Mouse (Mus musculus) lung, embryonic 15.5 days (tissue): Measurements from ENCODE around the gene Txn1. TPM values are rescaled to one million over a fixed set of nuclear protein-coding genes. Genes with fewer than 3 reads are reported as not detected.

ENCODE experiments used
- ATAC-seq: fragments of 200-750 bp; cut with Nextera tagmentation; 2 replicates; pipeline ENCODE4 v1.8.0; 2017; ENCODE audit warnings: moderate number of reproducible peaks, borderline replicate concordance; ENCODE audit not compliant: low FRiP score, low TSS enrichment; ENCODE audit errors: extremely low read depth
- H3K27ac ChIP-seq: fragments of 300-500 bp; sonication (generic); 2 replicates; pipeline ENCODE4 v1.5.1; 2015; ENCODE audit warnings: moderate library complexity, mild to moderate bottlenecking, inconsistent platforms
- H3K27me3 ChIP-seq: fragments of 300-500 bp; sonication (generic); 2 replicates; pipeline ENCODE4 v1.6.1; 2015; ENCODE audit warnings: inconsistent platforms
- H3K36me3 ChIP-seq: fragments of 300-500 bp; sonication (generic); 2 replicates; pipeline ENCODE4 v1.6.1; 2015; ENCODE audit warnings: inconsistent platforms
- H3K4me1 ChIP-seq: fragments of 300-500 bp; sonication (generic); 2 replicates; pipeline ENCODE4 v1.6.1; 2015; ENCODE audit warnings: inconsistent platforms
- H3K4me2 ChIP-seq: fragments of 300-500 bp; sonication (generic); 2 replicates; pipeline ENCODE4 v1.6.1; 2015; ENCODE audit warnings: inconsistent platforms, mild to moderate bottlenecking, moderate library complexity
- H3K4me3 ChIP-seq: fragments of 300-500 bp; sonication (generic); 2 replicates; pipeline ENCODE4 v1.5.1; 2015; ENCODE audit warnings: mild to moderate bottlenecking, inconsistent platforms
- H3K9ac ChIP-seq: fragments of 300-500 bp; sonication (generic); 2 replicates; pipeline ENCODE4 v1.6.1; 2015; ENCODE audit warnings: inconsistent platforms
- H3K9me3 ChIP-seq: fragments of 300-500 bp; sonication (generic); 2 replicates; pipeline ENCODE4 v1.6.1; 2016; ENCODE audit warnings: inconsistent platforms
- WGBS: fragments of 180-500 bp; shearing (Covaris S2); methylation state at CpG from one replicate; pipeline ENCODE4 v1.1.7; 2015; 5-methylcytosine and 5-hydroxymethylcytosine counted together
- polyA plus RNA-seq: library from polyadenylated mRNA; unstranded; fragments of >200 nt; fragmentation: Nextera tagmentation; extraction: Ambion mirVana; gene quantifications from 2 replicates; pipeline ENCODE4 v1.2.1, GENCODE M21; 2015

The Txn1 gene
- polyA plus RNA-seq, 1 experiment from 2014 or later, result 445 TPM

DNA sequence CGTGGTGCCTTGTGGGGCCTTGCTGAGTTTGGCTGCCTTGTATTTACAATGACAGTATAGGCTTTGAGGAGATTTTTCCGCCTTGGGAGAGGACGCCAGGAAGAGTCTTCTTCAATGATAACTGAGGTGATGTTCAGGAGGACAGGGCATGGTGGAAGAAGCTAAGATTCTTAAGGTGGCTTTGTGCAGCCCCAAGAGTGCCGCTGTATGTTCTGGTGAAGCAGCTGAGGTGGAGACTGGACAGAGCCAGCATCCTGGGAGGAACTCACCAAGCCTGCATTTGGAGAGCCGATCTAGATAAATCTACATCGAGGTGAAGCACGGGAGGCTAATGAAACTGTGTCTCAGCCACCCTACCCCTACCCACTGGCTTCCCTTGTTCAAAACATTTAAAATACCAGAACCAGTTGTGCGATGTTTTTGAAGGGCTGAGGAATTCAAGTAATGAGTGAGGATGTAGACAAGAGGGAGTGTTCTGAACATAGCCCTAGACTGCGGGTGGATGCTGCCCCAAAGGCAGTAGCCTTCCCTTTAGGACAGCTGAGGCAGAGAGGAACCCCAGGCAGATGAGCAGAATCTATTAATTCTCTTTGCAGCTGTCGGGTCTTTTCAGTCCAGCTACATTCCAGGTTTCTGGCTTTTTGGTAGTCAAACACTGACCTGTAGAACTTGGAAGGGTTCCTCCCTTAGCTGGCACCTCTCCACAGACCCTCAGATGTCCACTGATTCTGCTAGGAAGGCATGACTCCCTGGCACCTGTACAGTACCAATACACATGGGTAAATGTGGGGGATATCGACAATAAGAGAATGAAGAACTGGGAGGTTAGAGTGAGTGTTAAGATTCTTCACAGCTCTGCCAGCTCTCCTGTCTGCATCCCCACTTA, 1.2 kb upstream of the Txn1 start:
- H3K4me2 ChIP-seq, result peak overlapping the region; percentile 67
- peak overlapping the region; percentile 97 for H3K27ac ChIP-seq
- H3K9me3 ChIP-seq, result no peaks in the 10 kb centered on the region
- no peak for ATAC-seq
- 35% methylated on average over 11 of the region's 11 CpGs for WGBS
- H3K9ac ChIP-seq, result peak overlapping the region; percentile 52
- H3K27me3 ChIP-seq, result no peaks in the 10 kb centered on the region
- H3K4me1 ChIP-seq, result peaks cover 30% of the 10 kb centered on the region
- peaks cover under 1% of the 10 kb centered on the region; the same call in 1 of the 2 replicates for H3K36me3 ChIP-seq
- peak overlapping the region; percentile 75 for H3K4me3 ChIP-seq

- H3K9me3 ChIP-seq, result no peaks in the 10 kb centered on the region
- peak overlapping the region; percentile 75 for H3K4me3 ChIP-seq
- H3K9ac ChIP-seq, result peak overlapping the region; percentile 82
- H3K36me3 ChIP-seq, result peaks cover 19% of the 10 kb centered on the region
- peak; percentile 9; the same call in 1 of the 2 replicates for ATAC-seq
- peak overlapping the region; percentile 97 for H3K27ac ChIP-seq
- no peaks in the 10 kb centered on the region for H3K27me3 ChIP-seq
- WGBS, result under 1% methylated on average over 25 of the region's 25 CpGs
- peaks cover 30% of the 10 kb centered on the region for H3K4me1 ChIP-seq
- H3K4me2 ChIP-seq, result peak overlapping the region; percentile 59
Observed at GRCm38 (mm10) chr4:57955544-57955958, 660 bp downstream of the Txn1 start.

GRCm38 (mm10) chr4:57954991-57955390, 1.2 kb downstream of the Txn1 start:
- H3K4me1 ChIP-seq, result peaks cover 30% of the 10 kb centered on the region
- H3K36me3 ChIP-seq, result peaks cover 25% of the 10 kb centered on the region
- 62% methylated on average over 8 of the region's 8 CpGs for WGBS
- H3K4me3 ChIP-seq, result peak overlapping the region; percentile 75
- no peak for ATAC-seq
- H3K4me2 ChIP-seq, result peak overlapping the region; percentile 59
- no peaks in the 10 kb centered on the region for H3K27me3 ChIP-seq
- H3K9ac ChIP-seq, result peak overlapping the region; percentile 82; the same call in 1 of the 2 replicates
- no peaks in the 10 kb centered on the region for H3K9me3 ChIP-seq
- H3K27ac ChIP-seq, result peak overlapping the region; percentile 97

GRCm38 (mm10) chr4:57954580-57954979, 1.6 kb downstream of the Txn1 start:
- 0 out of 2 replicates have a peak overlapping the region, but pooled peaks have one; percentile 97 for H3K27ac ChIP-seq
- ATAC-seq, result no peak
- WGBS, result 60% methylated on average over 6 of the region's 6 CpGs

GRCm38 (mm10) chr4:57953796-57954195, 2.4 kb downstream of the Txn1 start:
- peaks cover 37% of the 10 kb centered on the region for H3K36me3 ChIP-seq
- WGBS, result 95% methylated on average over 7 of the region's 7 CpGs
- no peak overlapping the region for H3K4me3 ChIP-seq
- H3K27me3 ChIP-seq, result no peaks in the 10 kb centered on the region
- H3K9me3 ChIP-seq, result no peaks in the 10 kb centered on the region
- no peak overlapping the region for H3K27ac ChIP-seq
- no peak for ATAC-seq
- no peak overlapping the region for H3K4me2 ChIP-seq
- peaks cover 30% of the 10 kb centered on the region for H3K4me1 ChIP-seq
- H3K9ac ChIP-seq, result no peak overlapping the region

More at GRCm38 (mm10) chr4:57954580-57954979, 1.6 kb downstream of the Txn1 start:
- H3K4me3 ChIP-seq, result peak overlapping the region; percentile 75
- no peaks in the 10 kb centered on the region for H3K27me3 ChIP-seq
- H3K9ac ChIP-seq, result no peak overlapping the region
- H3K4me1 ChIP-seq, result peaks cover 30% of the 10 kb centered on the region
- H3K36me3 ChIP-seq, result peaks cover 29% of the 10 kb centered on the region
- H3K4me2 ChIP-seq, result peak overlapping the region; percentile 59
- H3K9me3 ChIP-seq, result no peaks in the 10 kb centered on the region

DNA sequence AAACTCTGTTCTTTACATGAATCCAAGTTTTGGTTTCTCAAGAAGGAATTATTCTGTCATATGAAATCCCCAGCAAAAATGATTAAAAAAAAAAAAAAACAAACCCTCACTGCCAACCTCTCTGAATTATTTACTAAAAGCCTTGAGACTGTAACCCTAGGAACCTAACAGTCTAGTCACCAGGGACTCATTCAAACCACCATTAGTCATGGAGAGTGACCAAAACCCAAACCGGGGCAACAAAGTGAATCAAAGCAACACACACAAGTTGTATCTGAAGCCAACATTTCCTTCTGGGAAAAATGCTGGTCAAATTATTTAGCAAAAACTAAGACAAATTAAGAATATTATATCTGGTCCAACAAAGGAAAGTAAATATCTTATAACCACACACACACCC, 3.3 kb downstream of the Txn1 start:
- Histone ChIP-seq H3K27ac (no peak overlapping the region), H3K36me3 (peaks cover 46% of the 10 kb centered on the region), H3K9me3 (no peaks in the 10 kb centered on the region), H3K4me2 (no peak overlapping the region), H3K4me1 (peaks cover 29% of the 10 kb centered on the region), H3K4me3 (no peak overlapping the region), H3K9ac (no peak overlapping the region), H3K27me3 (no peaks in the 10 kb centered on the region)
- ATAC-seq, result no peak
- 86% methylated on average over 1 of the region's 1 CpGs for WGBS

DNA sequence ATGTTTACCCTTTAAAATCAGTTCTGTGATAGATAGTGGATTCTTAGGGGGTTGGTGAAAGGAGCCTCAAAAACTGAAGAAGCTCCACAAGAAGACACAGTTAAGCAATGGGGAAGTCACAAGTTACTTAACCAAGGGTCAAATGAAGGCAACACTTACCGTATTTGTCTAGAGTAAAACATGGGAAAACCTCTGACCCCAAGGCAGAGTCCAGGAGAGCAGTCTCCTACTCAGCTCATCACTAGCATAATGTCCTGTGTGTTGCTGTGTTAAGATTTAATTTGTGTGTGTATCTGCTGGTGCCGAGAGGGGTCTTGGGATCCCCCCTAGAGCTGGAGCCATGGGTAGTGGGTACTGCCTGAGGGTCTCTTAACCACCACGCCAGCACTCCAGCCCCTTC, 3.8 kb downstream of the Txn1 start:
- Histone ChIP-seq H3K4me1 (peaks cover 24% of the 10 kb centered on the region), H3K4me2 (no peak overlapping the region), H3K4me3 (no peak overlapping the region), H3K27ac (no peak overlapping the region), H3K9me3 (no peaks in the 10 kb centered on the region), H3K36me3 (peaks cover 51% of the 10 kb centered on the region), H3K9ac (no peak overlapping the region), H3K27me3 (no peaks in the 10 kb centered on the region)
- ATAC-seq, result no peak
- 92% methylated on average over 3 of the region's 3 CpGs for WGBS

GRCm38 (mm10) chr4:57949866-57950265, 6.3 kb downstream of the Txn1 start:
- peaks cover 72% of the 10 kb centered on the region for H3K36me3 ChIP-seq
- no peak overlapping the region for H3K27ac ChIP-seq
- H3K9me3 ChIP-seq, result no peaks in the 10 kb centered on the region
- peaks cover 15% of the 10 kb centered on the region for H3K4me1 ChIP-seq
- no peak overlapping the region for H3K4me2 ChIP-seq
- 92% methylated on average over 6 of the region's 6 CpGs for WGBS
- H3K4me3 ChIP-seq, result no peak overlapping the region
- no peak overlapping the region for H3K9ac ChIP-seq
- no peaks in the 10 kb centered on the region for H3K27me3 ChIP-seq
- ATAC-seq, result no peak

GRCm38 (mm10) chr4:57947476-57947875, 8.7 kb downstream of the Txn1 start:
- ATAC-seq, result no peak
- no peak overlapping the region for H3K27ac ChIP-seq
- H3K4me3 ChIP-seq, result no peak overlapping the region
- 92% methylated on average over 4 of the region's 4 CpGs for WGBS
- H3K4me1 ChIP-seq, result no peaks in the 10 kb centered on the region
- no peaks in the 10 kb centered on the region for H3K9me3 ChIP-seq
- H3K4me2 ChIP-seq, result no peak overlapping the region
- no peak overlapping the region for H3K9ac ChIP-seq
- peaks cover 92% of the 10 kb centered on the region for H3K36me3 ChIP-seq
- H3K27me3 ChIP-seq, result no peaks in the 10 kb centered on the region

- peaks cover 87% of the 10 kb centered on the region for H3K36me3 ChIP-seq
- no peak overlapping the region for H3K9ac ChIP-seq
- H3K9me3 ChIP-seq, result no peaks in the 10 kb centered on the region
- H3K4me3 ChIP-seq, result no peak overlapping the region
- H3K27me3 ChIP-seq, result no peaks in the 10 kb centered on the region
- no peak overlapping the region for H3K27ac ChIP-seq
- no peaks in the 10 kb centered on the region for H3K4me1 ChIP-seq
- 73% methylated on average over 10 of the region's 10 CpGs for WGBS
- no peak for ATAC-seq
- no peak overlapping the region for H3K4me2 ChIP-seq
Observed at GRCm38 (mm10) chr4:57947036-57947435, 9.2 kb downstream of the Txn1 start.

- Histone ChIP-seq H3K4me1 (no peaks in the 10 kb centered on the region), H3K36me3 (peaks cover 46% of the 10 kb centered on the region), H3K4me3 (no peak overlapping the region), H3K27me3 (no peaks in the 10 kb centered on the region), H3K9me3 (no peaks in the 10 kb centered on the region), H3K27ac (no peak overlapping the region), H3K9ac (no peak overlapping the region), H3K4me2 (no peak overlapping the region)
- 97% methylated on average over 2 of the region's 2 CpGs for WGBS
- no peak for ATAC-seq
Observed at GRCm38 (mm10) chr4:57942892-57943291, 13.3 kb downstream of the Txn1 start.

- H3K27me3 ChIP-seq, result no peaks in the 10 kb centered on the region
- H3K36me3 ChIP-seq, result peaks cover 28% of the 10 kb centered on the region
- WGBS, result 78% methylated on average over 4 of the region's 4 CpGs
- H3K4me3 ChIP-seq, result no peak overlapping the region
- no peak overlapping the region for H3K9ac ChIP-seq
- no peaks in the 10 kb centered on the region for H3K4me1 ChIP-seq
- H3K27ac ChIP-seq, result no peak overlapping the region
- no peak overlapping the region for H3K4me2 ChIP-seq
- no peak for ATAC-seq
- H3K9me3 ChIP-seq, result no peaks in the 10 kb centered on the region
Observed at GRCm38 (mm10) chr4:57940631-57941030, 15.6 kb downstream of the Txn1 start.
